Mouse (Mus musculus): ENCODE results near the gene Olfr1425. TPM values are rescaled to one million over a fixed set of nuclear protein-coding genes. Genes with fewer than 3 reads are reported as not detected.
"Not testable (repeated sequence)": the region's sequence is repeated elsewhere in the genome, so short reads cannot be mapped to it uniquely, and the experiment has no call there.

The Olfr1425 gene
- total RNA-seq (2017): not detected in 3 replicates

- not testable (repeated sequence) for ATAC-seq (replicated peaks; ENCODE audit: insufficient number of reproducible peaks, low FRiP score, low TSS enrichment, poor library complexity, severe bottlenecking)
These were observed at the start of gene Olfr1425 for GRCm38 (mm10) chr19:12077631-12078030. Gene Olfr1425 (minus strand): TSS chr19:12077731.

GRCm38 (mm10) chr19:12123103-12123502 is 45.6 kb upstream of the Olfr1425 start, which contains the start of gene Olfr76:
Gene Olfr76 (minus strand): TSS chr19:12123203.
- ATAC-seq (replicated peaks; ENCODE audit: insufficient number of reproducible peaks, low FRiP score, low TSS enrichment, poor library complexity, severe bottlenecking): no peak

- no peak for ATAC-seq (replicated peaks; ENCODE audit: insufficient number of reproducible peaks, low FRiP score, low TSS enrichment, poor library complexity, severe bottlenecking)
These were observed 38.9 kb upstream of the Olfr1425 start for GRCm38 (mm10) chr19:12116464-12116863.

- no peak for ATAC-seq (replicated peaks; ENCODE audit: insufficient number of reproducible peaks, low FRiP score, low TSS enrichment, poor library complexity, severe bottlenecking)
These were observed 38.3 kb upstream of the Olfr1425 start, which contains the start of gene Olfr1428 for GRCm38 (mm10) chr19:12115797-12116196. Gene Olfr1428 (minus strand): TSS chr19:12115897.

- ATAC-seq (replicated peaks; ENCODE audit: insufficient number of reproducible peaks, low FRiP score, low TSS enrichment, poor library complexity, severe bottlenecking): no peak
These were observed 36.3 kb upstream of the Olfr1425 start for GRCm38 (mm10) chr19:12113807-12114206.

- no peak for ATAC-seq (replicated peaks; ENCODE audit: insufficient number of reproducible peaks, low FRiP score, low TSS enrichment, poor library complexity, severe bottlenecking)
These were observed 27.0 kb upstream of the Olfr1425 start for GRCm38 (mm10) chr19:12104541-12104940.

GRCm38 (mm10) chr19:12103234-12103633 is 25.7 kb upstream of the Olfr1425 start, which contains the start of gene Olfr1427:
Gene Olfr1427 (minus strand): TSS chr19:12103334.
- ATAC-seq (replicated peaks; ENCODE audit: insufficient number of reproducible peaks, low FRiP score, low TSS enrichment, poor library complexity, severe bottlenecking): no peak

- no peak for ATAC-seq (replicated peaks; ENCODE audit: insufficient number of reproducible peaks, low FRiP score, low TSS enrichment, poor library complexity, severe bottlenecking)
These were observed 14.4 kb upstream of the Olfr1425 start, which contains the start of gene Olfr1426 for GRCm38 (mm10) chr19:12091913-12092312. Gene Olfr1426 (minus strand): TSS chr19:12092013.

GRCm38 (mm10) chr19:12069546-12069945 is 8.0 kb downstream of the Olfr1425 start:
- ATAC-seq (replicated peaks; ENCODE audit: insufficient number of reproducible peaks, low FRiP score, low TSS enrichment, poor library complexity, severe bottlenecking): not testable (repeated sequence)

GRCm38 (mm10) chr19:12067806-12068205 is 9.7 kb downstream of the Olfr1425 start:
- ATAC-seq (replicated peaks; ENCODE audit: insufficient number of reproducible peaks, low FRiP score, low TSS enrichment, poor library complexity, severe bottlenecking): not testable (repeated sequence)

GRCm38 (mm10) chr19:12062582-12062981 is 14.9 kb downstream of the Olfr1425 start, which contains the start of gene Olfr1424:
Gene Olfr1424 (minus strand): TSS chr19:12062682.
- not testable (repeated sequence) for ATAC-seq (replicated peaks; ENCODE audit: insufficient number of reproducible peaks, low FRiP score, low TSS enrichment, poor library complexity, severe bottlenecking)

GRCm38 (mm10) chr19:12043163-12043562 is 34.4 kb downstream of the Olfr1425 start:
- no peak for ATAC-seq (replicated peaks; ENCODE audit: insufficient number of reproducible peaks, low FRiP score, low TSS enrichment, poor library complexity, severe bottlenecking)

GRCm38 (mm10) chr19:12041217-12041616 is 36.3 kb downstream of the Olfr1425 start, which contains the start of gene Olfr1423:
Gene Olfr1423 (minus strand): TSS chr19:12041317.
- ATAC-seq (replicated peaks; ENCODE audit: insufficient number of reproducible peaks, low FRiP score, low TSS enrichment, poor library complexity, severe bottlenecking): no peak

- no peak for ATAC-seq (replicated peaks; ENCODE audit: insufficient number of reproducible peaks, low FRiP score, low TSS enrichment, poor library complexity, severe bottlenecking)
These were observed 39.8 kb downstream of the Olfr1425 start for GRCm38 (mm10) chr19:12037727-12038126.

- peak; percentile 68 for ATAC-seq (replicated peaks; ENCODE audit: insufficient number of reproducible peaks, low FRiP score, low TSS enrichment, poor library complexity, severe bottlenecking)
These were observed 50.9 kb downstream of the Olfr1425 start for GRCm38 (mm10) chr19:12026606-12027005.

GRCm38 (mm10) chr19:12025333-12025732 is 52.2 kb downstream of the Olfr1425 start:
- no peak for ATAC-seq (replicated peaks; ENCODE audit: insufficient number of reproducible peaks, low FRiP score, low TSS enrichment, poor library complexity, severe bottlenecking)

- peak; percentile 82 for ATAC-seq (replicated peaks; ENCODE audit: insufficient number of reproducible peaks, low FRiP score, low TSS enrichment, poor library complexity, severe bottlenecking)
These were observed 53.4 kb downstream of the Olfr1425 start for GRCm38 (mm10) chr19:12024149-12024548.
